Mouse (Mus musculus) gastrocnemius, postnatal 36 days (tissue): Measurements from ENCODE around the gene Pik3r3. TPM values are rescaled to one million over a fixed set of nuclear protein-coding genes. Genes with fewer than 3 reads are reported as not detected.
"Not testable (repeated sequence)": the region's sequence is repeated elsewhere in the genome, so short reads cannot be mapped to it uniquely, and the experiment has no call there.

Experiments used
- DNase-seq, 2 experiments: peaks; one replicate each; pipeline ENCODE4 v3.0.0; 2022
- intact Hi-C: fragments of 180-260 bp; cut with DNase I; formaldehyde crosslinking; loops from one replicate; pipeline ENCODE4 v1.15.1; 2025
- total RNA-seq, 2 experiments: library from RNA; stranded (reverse); gene quantifications; 2 replicates each; pipeline ENCODE4 v1.2.3; 2021

Pik3r3 gene
- total RNA-seq, 2 experiments from 2014 or later, result 4.3 to 5.4 TPM

DNA sequence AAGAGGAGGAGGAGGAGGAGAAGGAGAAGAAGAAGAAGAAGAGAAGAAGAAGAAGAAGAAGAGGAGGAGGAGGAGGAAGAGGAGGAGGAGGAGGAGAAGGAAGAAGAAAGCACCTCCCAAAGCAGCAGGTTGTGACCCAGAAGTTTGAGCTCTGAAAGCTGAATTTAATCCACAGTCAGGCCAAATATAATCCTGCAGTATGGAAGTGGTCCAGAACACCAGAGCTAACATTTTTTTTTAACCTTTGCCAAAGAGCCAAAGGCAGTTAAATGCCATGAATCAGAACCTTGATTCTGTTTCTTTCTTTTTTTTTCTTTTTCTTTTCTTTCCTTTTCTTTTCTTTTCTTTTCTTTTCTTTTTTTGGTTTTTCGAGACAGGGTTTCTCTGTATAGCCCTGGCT lies 3.8 kb upstream of the Pik3r3 start:
- intact Hi-C loops, result loop anchor here (5.0 kb wide), 1 partner anchor 40 kb away; no protein-coding TSS in a partner anchor
- not testable (repeated sequence) for DNase-seq

DNA sequence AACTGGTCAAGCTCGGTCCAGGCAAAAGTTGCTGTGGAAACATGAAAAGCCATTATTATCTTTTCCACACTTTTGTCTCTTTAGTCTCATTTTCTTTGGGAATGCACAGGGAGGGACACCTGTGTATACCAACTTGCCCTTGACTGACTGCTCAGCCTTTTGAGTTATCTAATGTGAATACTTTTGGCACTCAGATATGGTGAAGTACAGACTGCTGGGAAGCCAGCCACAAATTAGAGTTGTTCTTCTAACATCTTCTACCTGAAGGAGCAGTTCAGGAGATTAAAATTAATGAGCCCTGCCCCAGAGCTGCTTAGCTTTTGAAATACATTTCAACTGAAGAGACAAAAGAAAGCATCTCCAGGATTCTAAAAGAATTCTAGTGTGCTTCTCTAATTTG lies 2.4 kb upstream of the Pik3r3 start:
- DNase-seq, result no peak
- intact Hi-C loops, result loop anchor here (5.0 kb wide), 1 partner anchor 42 kb away; no protein-coding TSS in a partner anchor

- no peak for DNase-seq
- intact Hi-C loops, result no loop called here
These were observed 1.3 kb upstream of the Pik3r3 start for GRCm38 (mm10) chr4:116220071-116220650.

DNA sequence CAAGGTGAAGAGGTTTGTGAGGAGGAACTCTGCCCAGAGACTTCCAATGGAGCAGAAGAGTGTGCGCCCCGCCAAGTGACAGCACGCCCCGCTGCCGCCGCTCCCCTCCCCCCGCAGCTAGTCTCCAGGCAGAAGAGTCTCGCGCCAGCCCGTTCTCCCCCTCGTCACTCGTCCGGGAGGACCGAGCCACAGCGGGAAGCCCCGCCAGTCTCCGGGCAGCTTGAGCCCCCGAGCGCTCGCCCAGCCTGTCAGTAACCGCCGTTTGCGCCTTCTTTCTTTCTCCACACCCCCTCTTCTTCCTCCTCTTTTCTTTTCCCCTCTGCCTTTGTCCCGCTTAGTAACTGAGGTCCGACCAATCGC lies 658 bp upstream of the Pik3r3 start:
- intact Hi-C loops, result no loop called here
- DNase-seq, result no peak

- intact Hi-C loops, result no loop called here
- no peak for DNase-seq
These were observed 801 bp downstream of the Pik3r3 start for GRCm38 (mm10) chr4:116221996-116222842.

DNA sequence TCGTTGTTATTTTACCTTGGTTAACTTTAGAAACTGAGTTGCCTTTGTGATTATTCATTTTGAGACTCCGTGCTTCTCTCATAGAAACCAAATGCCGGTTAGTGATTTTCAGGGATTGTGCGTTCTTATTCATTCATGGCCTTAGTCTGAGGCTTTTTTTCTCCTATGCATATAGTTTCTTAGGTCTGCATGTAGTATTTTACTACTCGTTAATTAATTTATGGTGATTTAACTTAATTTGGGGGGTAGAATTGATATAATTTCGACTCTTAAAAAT lies 1.4 kb downstream of the Pik3r3 start:
- intact Hi-C loops, result no loop called here
- DNase-seq, result no peak

GRCm38 (mm10) chr4:116243377-116243776 lies 22.0 kb downstream of the Pik3r3 start:
- intact Hi-C loops, result loop anchor here (1.0 kb wide), 1 partner anchor 85 kb away; no protein-coding TSS in a partner anchor

DNA sequence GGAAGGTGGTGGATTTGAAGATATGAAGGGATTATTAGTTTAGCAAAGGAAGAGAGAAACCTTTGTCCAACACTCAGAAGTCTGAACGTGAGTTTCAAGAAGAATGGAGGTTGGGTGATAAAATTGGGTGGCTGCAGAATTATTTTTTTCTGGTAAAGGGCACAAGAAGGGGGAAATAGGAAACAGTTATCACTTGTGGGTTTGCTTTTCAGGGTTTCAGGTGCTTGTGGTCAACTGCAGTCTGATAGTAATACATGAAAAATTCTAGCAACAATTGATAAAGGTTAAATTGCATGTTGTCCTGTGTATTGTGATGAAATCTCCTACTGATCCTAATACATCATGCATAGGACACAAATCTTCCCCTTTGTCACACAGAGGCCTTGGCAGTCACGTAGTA lies 22.8 kb downstream of the Pik3r3 start:
- no peak for DNase-seq
- intact Hi-C loops, result no loop called here

More at GRCm38 (mm10) chr4:116243377-116243776, 22.0 kb downstream of the Pik3r3 start:
- no peak for DNase-seq

DNA sequence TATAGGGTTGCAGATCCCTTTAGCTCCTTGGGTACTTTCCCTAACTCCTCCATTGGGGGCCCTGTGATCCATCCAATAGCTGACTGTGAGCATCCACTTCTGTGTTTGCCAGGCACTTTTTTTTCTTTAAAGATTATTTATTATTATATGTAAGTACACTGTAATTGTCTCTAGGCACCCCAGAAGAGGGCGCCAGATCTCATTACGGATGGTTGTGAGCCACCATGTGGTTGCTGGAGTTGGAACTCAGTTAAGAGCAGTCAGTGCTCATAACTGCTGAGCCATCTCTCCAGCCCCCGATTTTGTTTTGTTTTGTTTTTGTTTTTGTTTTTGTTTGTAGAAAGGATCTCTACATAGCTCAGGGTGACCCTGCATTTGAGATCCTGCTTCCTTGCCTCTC lies 24.5 kb downstream of the Pik3r3 start:
- intact Hi-C loops, result not testable (repeated sequence)
- DNase-seq, result peak in 1 of 2 experiments; percentile 7

- DNase-seq, result no peak
- intact Hi-C loops, result no loop called here
These were observed 28.6 kb downstream of the Pik3r3 start for GRCm38 (mm10) chr4:116249986-116250385.

GRCm38 (mm10) chr4:116268220-116268619 lies 46.8 kb downstream of the Pik3r3 start:
- no peak for DNase-seq
- intact Hi-C loops, result no loop called here

- intact Hi-C loops, result no loop called here
- DNase-seq, result no peak
These were observed 60.8 kb downstream of the Pik3r3 start for GRCm38 (mm10) chr4:116282211-116282610.

DNA sequence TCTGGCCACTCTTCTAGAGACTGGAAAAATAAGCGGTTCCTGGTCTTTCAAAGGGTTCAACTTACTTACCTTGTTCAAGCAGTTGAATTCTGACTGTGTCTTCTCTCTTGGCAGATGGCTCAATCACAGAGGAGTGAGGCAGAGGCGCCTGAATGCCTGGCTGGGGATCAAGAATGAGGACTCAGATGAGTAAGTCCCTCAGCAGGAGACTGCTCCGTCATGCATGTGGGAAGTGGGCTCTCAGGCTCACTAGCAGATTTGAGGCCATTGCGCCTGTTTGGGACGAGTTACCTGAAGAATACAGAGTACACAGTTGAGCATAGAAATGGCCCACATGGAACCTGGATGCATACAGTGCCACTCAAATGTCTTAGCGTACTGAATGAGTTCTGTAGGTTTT lies 70.1 kb downstream of the Pik3r3 start:
- no peak for DNase-seq
- intact Hi-C loops, result no loop called here

DNA sequence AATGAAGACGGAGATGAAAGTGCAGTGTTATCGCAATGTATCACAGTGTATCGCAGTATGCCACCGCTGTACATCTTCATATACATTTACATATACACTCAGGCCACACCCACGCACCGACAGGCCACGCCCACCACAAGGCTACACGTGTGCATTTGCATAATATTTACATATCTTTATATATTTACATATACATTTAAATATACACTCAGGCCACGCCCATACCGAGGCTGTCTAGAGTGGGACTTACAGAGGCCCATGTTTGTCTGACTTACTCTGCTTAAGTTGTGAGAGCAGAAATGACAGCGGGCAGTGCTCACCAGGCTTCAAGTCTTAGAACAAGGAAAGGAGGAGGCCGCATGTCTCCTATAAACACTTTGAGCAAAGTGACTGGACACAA lies 71.9 kb downstream of the Pik3r3 start:
- intact Hi-C loops, result no loop called here
- no peak for DNase-seq

- peak in 1 of 2 experiments; percentile 26 for DNase-seq
- intact Hi-C loops, result no loop called here
These were observed 79.5 kb downstream of the Pik3r3 start for GRCm38 (mm10) chr4:116300878-116301355.

GRCm38 (mm10) chr4:116304551-116304950 lies 83.1 kb downstream of the Pik3r3 start:
- no peak for DNase-seq
- intact Hi-C loops, result no loop called here

GRCm38 (mm10) chr4:116317575-116317974 lies 96.2 kb downstream of the Pik3r3 start:
- intact Hi-C loops, result no loop called here
- DNase-seq, result no peak

GRCm38 (mm10) chr4:116322127-116322526 lies 100.7 kb downstream of the Pik3r3 start:
- no peak for DNase-seq
- intact Hi-C loops, result no loop called here

- intact Hi-C loops, result no loop called here
- DNase-seq, result no peak
These were observed 107.8 kb downstream of the Pik3r3 start for GRCm38 (mm10) chr4:116329256-116329655.

GRCm38 (mm10) chr4:116336294-116336693 lies 114.9 kb downstream of the Pik3r3 start:
- intact Hi-C loops, result no loop called here

DNA sequence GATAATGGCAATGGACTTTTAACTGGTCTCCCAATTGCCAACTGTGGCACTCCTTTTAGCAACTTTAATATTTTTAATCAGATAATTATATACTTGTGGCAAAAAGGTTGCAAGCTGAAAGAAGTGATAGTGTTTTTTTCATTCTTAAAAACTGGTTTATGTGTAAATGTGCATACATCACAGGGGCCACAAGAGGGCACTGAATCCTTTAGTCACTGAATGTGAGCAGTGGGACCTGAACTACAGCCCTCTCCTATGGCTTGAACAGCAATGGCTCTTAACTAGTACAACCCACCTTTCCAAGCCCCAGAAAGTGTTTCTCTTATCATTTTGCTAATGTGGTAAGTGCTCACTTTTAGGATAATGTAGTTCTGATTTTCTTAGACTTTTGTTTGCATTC lies 120.7 kb downstream of the Pik3r3 start:
- intact Hi-C loops, result loop anchor here (5.0 kb wide), 2 partner anchors 60 to 100 kb away; no protein-coding TSS in a partner anchor
- DNase-seq, result peak in 1 of 2 experiments; percentile 33

More at GRCm38 (mm10) chr4:116336294-116336693, 114.9 kb downstream of the Pik3r3 start:
- no peak for DNase-seq

GRCm38 (mm10) chr4:116352496-116352895 lies 131.1 kb downstream of the Pik3r3 start:
- intact Hi-C loops, result no loop called here
- no peak for DNase-seq
